Mouse (Mus musculus) olfactory bulb, adult 2 months (tissue): ENCODE data around the gene Efna4.

Experiments
- CTCF ChIP-seq: fragments of 200-500 bp; IDR thresholded peaks from 2 replicates; pipeline ENCODE4 v1.5.1; 2012; ENCODE audit warnings: low read depth, mild to moderate bottlenecking, low read length, moderate library complexity; ENCODE audit not compliant: insufficient read depth
- POLR2A ChIP-seq: fragments of 200-500 bp; IDR thresholded peaks from 2 replicates; pipeline ENCODE4 v1.6.1; 2012; ENCODE audit warnings: mild to moderate bottlenecking, low read depth, low read length, moderate library complexity; ENCODE audit not compliant: insufficient read depth

DNA sequence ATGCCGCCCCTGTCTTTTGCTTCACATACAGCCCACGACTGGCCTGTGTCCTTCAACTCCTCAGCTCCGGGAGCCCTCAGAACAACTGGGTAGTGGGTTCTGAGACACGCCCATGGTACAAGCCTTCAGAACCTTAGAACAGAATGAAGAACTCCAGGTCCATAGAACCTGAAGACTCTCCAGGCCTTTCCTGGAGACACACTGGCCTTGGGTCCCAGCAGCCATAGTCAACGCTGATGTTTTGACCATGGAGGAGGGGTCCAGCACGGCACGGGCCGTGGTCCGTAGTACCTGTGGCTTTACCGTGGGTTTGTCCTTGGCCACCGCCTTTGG is 27.3 kb upstream of the Efna4 start, which contains the start of gene Dcst1:
- TF ChIP-seq POLR2A = no peak
- TF ChIP-seq CTCF = no peak
